Mouse (Mus musculus): ENCODE data around the gene Rreb1. TPM values are rescaled to one million over a fixed set of nuclear protein-coding genes. Genes with fewer than 3 reads are reported as not detected.

Gene Rreb1
- polyA plus RNA-seq, 1 experiment from 2014 or later = 5.4 TPM

DNA sequence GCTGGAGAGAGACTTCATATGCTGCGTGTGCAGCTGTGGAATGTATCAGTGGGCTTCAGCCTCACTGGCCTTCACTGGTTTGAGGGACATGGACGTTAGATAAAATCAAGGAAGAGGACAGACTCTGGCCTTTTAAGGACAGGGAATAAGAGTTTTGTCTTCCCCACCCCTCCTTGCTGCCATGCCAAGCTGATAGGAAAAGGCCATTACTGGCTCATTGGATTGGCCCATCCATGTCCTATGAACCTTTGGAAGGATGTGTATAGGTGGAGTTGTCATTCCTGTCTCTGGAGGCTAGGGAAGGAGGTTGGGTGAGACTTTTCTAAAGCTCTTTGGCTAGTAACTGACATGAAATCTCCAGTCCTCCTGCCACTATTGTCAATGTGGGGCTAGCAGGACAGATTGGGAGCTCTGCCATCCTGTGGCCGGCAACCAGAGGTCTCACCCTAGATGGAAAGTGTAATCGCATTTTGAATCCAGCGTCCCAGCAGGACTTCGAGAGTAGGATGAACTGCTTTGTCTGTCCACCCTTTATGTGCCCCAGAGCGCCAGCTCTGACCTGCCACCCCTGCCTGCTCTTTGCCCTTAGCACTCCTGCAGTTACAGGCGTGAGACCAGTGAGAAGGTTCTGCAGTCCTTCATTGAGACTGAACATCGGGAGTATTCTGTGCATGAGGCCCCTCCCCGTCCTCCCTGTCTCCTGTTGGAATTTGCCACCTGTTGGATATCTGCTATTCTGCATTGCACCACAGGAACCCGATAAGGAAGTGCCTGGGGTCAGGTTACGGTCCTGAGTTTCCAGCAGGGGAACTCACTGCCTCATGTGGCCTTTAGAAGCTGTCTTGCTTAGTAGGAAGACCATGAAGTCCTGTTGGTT, 134.6 kb downstream of the Rreb1 start:
- Histone ChIP-seq H3K27ac (replicated peaks; ENCODE audit: low read depth, low read length) (no peak overlapping the region), H3K4me3 (ENCODE audit: low read depth, low read length) (no peak overlapping the region), H3K27me3 (ENCODE audit: control insufficient read depth, insufficient read depth, low read length) (no peaks in the 10 kb centered on the region), H3K9ac (ENCODE audit: low read length) (no peak overlapping the region), H3K9me3 (ENCODE audit: control insufficient read depth, low read length) (no peaks in the 10 kb centered on the region), H3K4me1 (ENCODE audit: control insufficient read depth, insufficient read depth, low read length) (no peaks in the 10 kb centered on the region), H3K4me2 (ENCODE audit: low read depth, severe bottlenecking) (no peak overlapping the region), H3K36me3 (ENCODE audit: control insufficient read depth, insufficient read depth, low read length) (peaks cover 8% of the 10 kb centered on the region)
- WGBS = 61% methylated on average over 12 of the region's 12 CpGs
- ATAC-seq (ENCODE audit: insufficient number of reproducible peaks, low FRiP score, low TSS enrichment, low read depth) (no peak), DNase-seq (ENCODE audit: low spot score) (no peak)

DNA sequence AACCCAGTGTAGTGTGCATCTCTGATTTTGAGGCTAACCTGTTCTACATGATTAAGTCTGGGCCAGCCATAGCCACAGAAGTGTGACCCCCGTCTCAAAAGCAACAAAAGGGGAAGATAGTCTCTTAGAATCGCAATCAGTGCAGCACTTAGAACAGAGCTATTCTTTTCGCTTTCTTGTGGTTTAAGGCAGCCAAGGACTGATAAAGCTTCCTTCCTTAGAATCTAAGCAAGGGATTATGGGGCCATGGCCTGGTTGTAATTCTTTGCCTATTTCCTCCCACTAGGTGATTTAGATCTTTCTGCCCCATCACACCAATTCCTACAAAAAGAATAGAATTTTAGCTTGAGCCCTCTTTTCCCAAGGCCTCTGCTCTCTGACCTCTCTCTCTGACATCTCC, 135.8 kb downstream of the Rreb1 start:
- Histone ChIP-seq H3K27ac (replicated peaks; ENCODE audit: low read depth, low read length) (no peak overlapping the region), H3K4me2 (ENCODE audit: low read depth, severe bottlenecking) (no peak overlapping the region), H3K27me3 (ENCODE audit: control insufficient read depth, insufficient read depth, low read length) (no peaks in the 10 kb centered on the region), H3K4me3 (ENCODE audit: low read depth, low read length) (no peak overlapping the region), H3K4me1 (ENCODE audit: control insufficient read depth, insufficient read depth, low read length) (no peaks in the 10 kb centered on the region), H3K36me3 (ENCODE audit: control insufficient read depth, insufficient read depth, low read length) (peaks cover 10% of the 10 kb centered on the region), H3K9ac (ENCODE audit: low read length) (no peak overlapping the region), H3K9me3 (ENCODE audit: control insufficient read depth, low read length) (no peaks in the 10 kb centered on the region)
- 86% methylated on average over 3 of the region's 3 CpGs for WGBS
- ATAC-seq (ENCODE audit: insufficient number of reproducible peaks, low FRiP score, low TSS enrichment, low read depth) = no peak
- no peak for DNase-seq (ENCODE audit: low spot score)

DNA sequence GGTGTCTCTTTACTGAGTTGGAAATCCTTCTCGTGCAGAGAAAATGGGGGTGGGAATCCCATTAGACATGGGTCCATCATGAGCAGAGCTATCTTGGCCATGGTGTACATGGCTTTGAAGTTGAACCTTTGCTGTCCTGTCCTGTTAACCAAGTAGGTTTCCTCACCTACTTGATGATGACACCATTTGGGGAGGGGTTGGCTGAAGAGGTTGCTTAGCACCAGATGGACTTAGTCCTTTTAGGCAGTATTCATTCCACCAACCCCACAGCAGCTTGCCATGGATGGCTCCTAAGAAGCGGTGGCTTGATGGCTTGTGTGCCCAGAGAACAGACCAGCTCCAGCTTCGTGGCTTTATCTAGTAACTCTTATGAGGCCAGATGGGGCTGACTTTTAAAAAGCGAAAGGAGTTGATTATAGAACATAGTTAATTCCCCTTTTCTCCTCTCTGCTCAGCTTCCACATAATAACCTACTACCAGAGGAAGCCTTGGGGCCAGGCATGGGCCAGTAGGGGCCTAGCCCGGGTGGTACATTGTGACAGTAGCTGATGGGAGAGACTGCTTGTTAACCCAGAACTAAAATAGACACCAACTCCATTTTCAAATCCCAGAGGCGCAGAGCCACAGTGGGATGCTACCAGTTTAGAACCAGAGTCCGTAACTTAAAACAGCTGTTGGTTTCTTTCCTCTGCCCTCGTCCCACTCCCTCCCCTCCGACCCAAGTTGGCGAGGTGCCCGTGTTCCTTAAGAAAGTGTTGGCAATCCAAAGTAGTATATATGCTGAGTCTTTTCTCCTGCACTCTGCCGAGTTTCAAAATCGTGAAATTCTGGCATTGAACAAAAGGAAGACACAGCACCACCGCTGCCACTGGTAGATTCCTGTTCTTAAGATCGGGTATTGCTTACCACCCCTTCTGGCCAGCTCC, 140.4 kb downstream of the Rreb1 start:
- DNase-seq (ENCODE audit: low spot score) (no peak), ATAC-seq (ENCODE audit: insufficient number of reproducible peaks, low FRiP score, low TSS enrichment, low read depth) (no peak)
- peaks cover 10% of the 10 kb centered on the region for H3K36me3 ChIP-seq (ENCODE audit: control insufficient read depth, insufficient read depth, low read length)
- H3K9me3 ChIP-seq (ENCODE audit: control insufficient read depth, low read length) = no peaks in the 10 kb centered on the region
- WGBS = 87% methylated on average over 15 of the region's 15 CpGs
- H3K9ac ChIP-seq (ENCODE audit: low read length) = no peak overlapping the region
- no peaks in the 10 kb centered on the region for H3K4me1 ChIP-seq (ENCODE audit: control insufficient read depth, insufficient read depth, low read length)
- H3K4me2 ChIP-seq (ENCODE audit: low read depth, severe bottlenecking) = no peak overlapping the region
- H3K27ac ChIP-seq (replicated peaks; ENCODE audit: low read depth, low read length) = no peak overlapping the region
- no peaks in the 10 kb centered on the region for H3K27me3 ChIP-seq (ENCODE audit: control insufficient read depth, insufficient read depth, low read length)
- H3K4me3 ChIP-seq (ENCODE audit: low read depth, low read length) = no peak overlapping the region

DNA sequence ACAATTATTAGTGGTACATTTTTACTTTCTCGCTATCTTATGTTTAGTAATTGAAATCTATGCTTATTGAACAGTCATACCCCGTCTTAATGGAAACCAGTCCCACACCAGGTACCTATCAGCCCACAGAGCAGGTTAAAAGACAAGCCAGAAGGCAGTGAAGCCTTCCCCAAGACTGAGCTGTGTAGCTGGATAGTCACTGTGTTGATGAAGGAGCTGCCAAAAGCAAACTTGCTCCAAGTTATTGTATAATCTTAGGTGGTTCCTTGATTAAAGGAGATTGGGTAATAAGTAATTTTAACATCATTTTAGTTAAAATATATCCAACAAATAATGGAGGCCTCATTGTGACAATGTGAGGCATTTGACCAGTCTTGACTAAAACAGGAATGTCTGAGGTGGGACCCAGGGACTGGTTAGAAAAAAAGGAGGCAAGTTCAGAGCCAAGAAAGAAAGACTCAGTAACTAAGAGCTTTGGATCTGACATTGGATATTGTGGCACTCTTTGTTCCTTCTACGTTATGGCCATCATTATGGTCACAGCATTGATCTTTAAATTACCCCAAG, 141.6 kb downstream of the Rreb1 start:
- no peaks in the 10 kb centered on the region for H3K4me1 ChIP-seq (ENCODE audit: control insufficient read depth, insufficient read depth, low read length)
- H3K4me3 ChIP-seq (ENCODE audit: low read depth, low read length) = no peak overlapping the region
- peaks cover 10% of the 10 kb centered on the region for H3K36me3 ChIP-seq (ENCODE audit: control insufficient read depth, insufficient read depth, low read length)
- no peaks in the 10 kb centered on the region for H3K27me3 ChIP-seq (ENCODE audit: control insufficient read depth, insufficient read depth, low read length)
- H3K9me3 ChIP-seq (ENCODE audit: control insufficient read depth, low read length) = no peaks in the 10 kb centered on the region
- ATAC-seq (ENCODE audit: insufficient number of reproducible peaks, low FRiP score, low TSS enrichment, low read depth) (no peak), DNase-seq (ENCODE audit: low spot score) (no peak)
- 85% methylated on average over 3 of the region's 3 CpGs for WGBS
- no peak overlapping the region for H3K9ac ChIP-seq (ENCODE audit: low read length)
- H3K27ac ChIP-seq (replicated peaks; ENCODE audit: low read depth, low read length) = no peak overlapping the region
- no peak overlapping the region for H3K4me2 ChIP-seq (ENCODE audit: low read depth, severe bottlenecking)

DNA sequence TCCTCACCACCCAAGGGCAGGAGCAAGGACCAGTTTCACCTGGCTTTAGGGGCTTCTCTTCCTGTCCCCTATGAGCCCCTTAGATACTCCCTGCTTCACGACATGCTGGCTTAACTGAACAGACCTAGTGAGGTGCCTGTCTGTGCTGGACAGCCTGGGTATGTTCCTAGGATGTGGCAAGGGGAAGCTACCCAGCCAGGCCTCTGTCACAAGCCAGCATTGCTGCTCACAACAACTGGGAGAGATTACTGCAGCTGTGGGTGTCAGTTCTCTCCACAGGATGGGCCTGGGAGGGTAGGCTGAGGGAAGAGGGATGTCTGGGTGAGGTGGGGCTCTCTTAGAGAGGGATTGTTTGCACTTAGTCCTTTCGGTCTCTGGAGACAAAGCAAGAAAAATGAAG, 142.5 kb downstream of the Rreb1 start:
- DNase-seq (ENCODE audit: low spot score) = no peak
- WGBS = 59% methylated on average over 2 of the region's 2 CpGs
- Histone ChIP-seq H3K36me3 (ENCODE audit: control insufficient read depth, insufficient read depth, low read length) (peaks cover 10% of the 10 kb centered on the region), H3K4me3 (ENCODE audit: low read depth, low read length) (no peak overlapping the region), H3K4me2 (ENCODE audit: low read depth, severe bottlenecking) (no peak overlapping the region), H3K27ac (replicated peaks; ENCODE audit: low read depth, low read length) (no peak overlapping the region), H3K27me3 (ENCODE audit: control insufficient read depth, insufficient read depth, low read length) (no peaks in the 10 kb centered on the region), H3K4me1 (ENCODE audit: control insufficient read depth, insufficient read depth, low read length) (no peaks in the 10 kb centered on the region), H3K9me3 (ENCODE audit: control insufficient read depth, low read length) (no peaks in the 10 kb centered on the region), H3K9ac (ENCODE audit: low read length) (no peak overlapping the region)
- ATAC-seq (ENCODE audit: insufficient number of reproducible peaks, low FRiP score, low TSS enrichment, low read depth) = no peak; the same call in 1 of the 2 replicates

DNA sequence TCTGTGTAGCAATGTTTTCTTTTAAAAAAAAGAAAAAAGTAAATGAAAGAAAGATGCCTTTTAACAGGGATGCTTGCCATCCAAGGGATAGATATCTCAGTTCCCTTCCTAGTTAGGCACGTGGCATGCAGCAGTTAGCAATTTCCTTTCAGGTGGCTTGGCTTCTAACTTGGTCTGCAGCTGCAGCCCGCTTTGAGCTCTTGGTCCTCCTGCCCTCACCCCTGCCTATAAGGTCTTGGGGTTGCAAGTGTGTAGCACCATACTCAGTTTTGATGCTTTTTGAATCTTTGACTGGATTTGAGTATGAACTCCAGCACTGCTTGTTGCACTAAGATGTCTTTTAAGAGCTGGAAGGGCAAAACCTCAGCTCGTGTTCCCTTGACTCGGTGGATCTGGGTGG, 144.9 kb downstream of the Rreb1 start:
- Histone ChIP-seq H3K4me2 (ENCODE audit: low read depth, severe bottlenecking) (no peak overlapping the region), H3K4me1 (ENCODE audit: control insufficient read depth, insufficient read depth, low read length) (no peaks in the 10 kb centered on the region), H3K36me3 (ENCODE audit: control insufficient read depth, insufficient read depth, low read length) (no peaks in the 10 kb centered on the region), H3K27me3 (ENCODE audit: control insufficient read depth, insufficient read depth, low read length) (no peaks in the 10 kb centered on the region), H3K9ac (ENCODE audit: low read length) (no peak overlapping the region), H3K9me3 (ENCODE audit: control insufficient read depth, low read length) (no peaks in the 10 kb centered on the region), H3K27ac (replicated peaks; ENCODE audit: low read depth, low read length) (no peak overlapping the region), H3K4me3 (ENCODE audit: low read depth, low read length) (no peak overlapping the region)
- ATAC-seq (ENCODE audit: insufficient number of reproducible peaks, low FRiP score, low TSS enrichment, low read depth) (no peak), DNase-seq (ENCODE audit: low spot score) (no peak)
- 82% methylated on average over 4 of the region's 4 CpGs for WGBS

DNA sequence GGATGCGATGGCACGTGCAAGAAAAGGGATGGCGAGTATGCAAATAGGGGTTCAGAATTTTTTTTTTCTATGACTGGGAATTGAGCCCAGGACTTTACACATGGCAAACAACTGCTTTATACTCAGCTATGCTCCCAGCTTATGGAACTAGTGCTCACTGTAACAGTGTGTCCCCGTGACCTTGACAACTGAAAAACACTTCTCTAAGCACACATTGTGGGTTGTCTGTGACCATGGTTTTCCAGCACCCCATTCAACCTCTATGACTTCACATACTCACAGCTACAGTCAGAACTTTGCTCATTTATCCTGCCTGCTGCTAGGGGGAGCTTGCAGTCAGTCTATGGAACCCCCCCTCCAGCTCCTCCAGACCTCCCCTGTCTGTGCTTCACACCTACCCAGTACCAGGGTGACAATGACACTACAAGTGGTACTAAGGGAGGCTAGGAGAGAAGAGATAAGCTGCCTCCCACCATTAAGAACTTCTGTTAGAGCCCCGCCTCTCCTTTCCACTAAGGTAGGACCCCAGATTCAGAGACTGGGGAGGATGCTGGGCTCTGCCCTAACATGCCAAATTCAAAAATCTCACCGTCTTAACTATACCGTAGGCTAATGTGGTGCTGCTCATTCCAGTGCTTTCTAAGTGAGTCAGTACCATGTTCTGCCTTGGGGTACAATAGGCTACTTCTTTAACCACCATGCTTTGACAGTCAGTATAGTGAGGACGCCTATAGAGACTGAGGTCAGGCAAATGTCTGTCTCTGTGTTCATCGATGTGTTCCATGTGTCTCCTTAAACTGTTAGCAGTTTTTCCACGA, 145.7 kb downstream of the Rreb1 start:
- no peak overlapping the region for H3K9ac ChIP-seq (ENCODE audit: low read length)
- H3K9me3 ChIP-seq (ENCODE audit: control insufficient read depth, low read length) = no peaks in the 10 kb centered on the region
- 89% methylated on average over 10 of the region's 10 CpGs for WGBS
- no peak for DNase-seq (ENCODE audit: low spot score)
- H3K27ac ChIP-seq (replicated peaks; ENCODE audit: low read depth, low read length) = no peak overlapping the region
- no peak overlapping the region for H3K4me3 ChIP-seq (ENCODE audit: low read depth, low read length)
- H3K27me3 ChIP-seq (ENCODE audit: control insufficient read depth, insufficient read depth, low read length) = no peaks in the 10 kb centered on the region
- no peak overlapping the region for H3K4me2 ChIP-seq (ENCODE audit: low read depth, severe bottlenecking)
- ATAC-seq (ENCODE audit: insufficient number of reproducible peaks, low FRiP score, low TSS enrichment, low read depth) = no peak
- H3K4me1 ChIP-seq (ENCODE audit: control insufficient read depth, insufficient read depth, low read length) = no peaks in the 10 kb centered on the region
- H3K36me3 ChIP-seq (ENCODE audit: control insufficient read depth, insufficient read depth, low read length) = no peaks in the 10 kb centered on the region

Data from limb, embryonic 11.5 days (tissue).